Mouse (Mus musculus) heart, postnatal 4 days (tissue): Measurements from ENCODE around the gene Ctrb1. TPM values are rescaled to one million over a fixed set of nuclear protein-coding genes. Genes with fewer than 3 reads are reported as not detected.

Experiments used
- DNase-seq: peaks from one replicate; pipeline ENCODE4 v3.0.0; 2021
- total RNA-seq, 2 experiments: library from RNA; stranded (reverse); gene quantifications; 2 replicates each; pipeline ENCODE4 v1.2.3; 2021

Ctrb1 gene
- total RNA-seq, 2 experiments from 2014 or later = not detected

GRCm38 (mm10) chr8:111716603-111717487 lies 26.0 kb upstream of the Ctrb1 start:
- DNase-seq = peak; percentile 91

- no peak for DNase-seq
These were observed 24.7 kb upstream of the Ctrb1 start for GRCm38 (mm10) chr8:111715514-111715913.

GRCm38 (mm10) chr8:111714295-111714694 lies 23.5 kb upstream of the Ctrb1 start:
- no peak for DNase-seq

GRCm38 (mm10) chr8:111713817-111714216 lies 23.0 kb upstream of the Ctrb1 start:
- no peak for DNase-seq

GRCm38 (mm10) chr8:111713291-111713690 lies 22.5 kb upstream of the Ctrb1 start:
- DNase-seq = no peak

GRCm38 (mm10) chr8:111712588-111712987 lies 21.8 kb upstream of the Ctrb1 start:
- DNase-seq = peak; percentile 83

GRCm38 (mm10) chr8:111712135-111712534 lies 21.3 kb upstream of the Ctrb1 start:
- DNase-seq = no peak

GRCm38 (mm10) chr8:111710777-111711485 lies 20.1 kb upstream of the Ctrb1 start:
- peak; percentile 17 for DNase-seq

GRCm38 (mm10) chr8:111709223-111709622 lies 18.4 kb upstream of the Ctrb1 start:
- peak; percentile 5 for DNase-seq

GRCm38 (mm10) chr8:111708265-111708664 lies 17.5 kb upstream of the Ctrb1 start:
- no peak for DNase-seq

GRCm38 (mm10) chr8:111705699-111706098 lies 14.9 kb upstream of the Ctrb1 start:
- DNase-seq = no peak

GRCm38 (mm10) chr8:111705222-111705621 lies 14.4 kb upstream of the Ctrb1 start:
- DNase-seq = no peak

- DNase-seq = no peak
These were observed 13.8 kb upstream of the Ctrb1 start for GRCm38 (mm10) chr8:111704585-111704984.

- DNase-seq = no peak
These were observed 10.6 kb upstream of the Ctrb1 start for GRCm38 (mm10) chr8:111701380-111701779.

GRCm38 (mm10) chr8:111700740-111701139 lies 9.9 kb upstream of the Ctrb1 start:
- DNase-seq = no peak

- no peak for DNase-seq
These were observed 9.4 kb upstream of the Ctrb1 start for GRCm38 (mm10) chr8:111700201-111700600.

GRCm38 (mm10) chr8:111699035-111699434 lies 8.2 kb upstream of the Ctrb1 start:
- DNase-seq = no peak

GRCm38 (mm10) chr8:111697655-111698054 lies 6.8 kb upstream of the Ctrb1 start:
- no peak for DNase-seq

GRCm38 (mm10) chr8:111695441-111695840 lies 4.6 kb upstream of the Ctrb1 start:
- no peak for DNase-seq

GRCm38 (mm10) chr8:111693261-111693741 lies 2.5 kb upstream of the Ctrb1 start:
- DNase-seq = peak; percentile 51

- no peak for DNase-seq
These were observed 3.9 kb downstream of the Ctrb1 start for GRCm38 (mm10) chr8:111686881-111687280.

- no peak for DNase-seq
These were observed 8.3 kb downstream of the Ctrb1 start for GRCm38 (mm10) chr8:111682521-111682920.

GRCm38 (mm10) chr8:111681153-111681552 lies 9.7 kb downstream of the Ctrb1 start:
- DNase-seq = no peak
